Mouse (Mus musculus) erythroid progenitor cell, adult 5-6 weeks (primary cell): ENCODE results near the gene Eif2ak3. TPM values are rescaled to one million over a fixed set of nuclear protein-coding genes. Genes with fewer than 3 reads are reported as not detected.
A peak's percentile ranks its signal among the peaks of the same experiment; 100 is the strongest.
"Not testable (repeated sequence)": the region's sequence is repeated elsewhere in the genome, so short reads cannot be mapped to it uniquely, and the experiment has no call there.

Experiments
- ATAC-seq: replicated peaks from 2 replicates; pipeline ENCODE4 v1.8.0; 2016; ENCODE audit warnings: moderate number of reproducible peaks, mild to moderate bottlenecking, moderate TSS enrichment, inconsistent platforms; ENCODE audit not compliant: poor library complexity, low FRiP score, severe bottlenecking
- total RNA-seq, 2 experiments: library from RNA; stranded (forward) in 1 of 2; stranded (reverse) in 1 of 2; fragments of 150-400 nt in 1 of 2; fragments of 186-747, 209-891 nt in 1 of 2; gene quantifications; 2 replicates each; pipeline versions ENCODE4 v1.2.3 to v1.2.4; 2015 to 2017; ENCODE audit warnings: low replicate concordance in 2 of 2

Eif2ak3 gene
- total RNA-seq (2015; ENCODE audit: low replicate concordance) = 5.8 and 29.8 TPM in 2 replicates
- 9.4 and 12.6 TPM in 2 replicates for total RNA-seq (2017; ENCODE audit: low replicate concordance)

- ATAC-seq = peak; percentile 96
Measured at GRCm38 (mm10) chr6:70844002-70844804, at the start of gene Eif2ak3. Gene Eif2ak3, plus strand, starts transcription at chr6:70844515.

- ATAC-seq = no peak
Measured at GRCm38 (mm10) chr6:70796940-70797339, 47.4 kb upstream of the Eif2ak3 start.

DNA sequence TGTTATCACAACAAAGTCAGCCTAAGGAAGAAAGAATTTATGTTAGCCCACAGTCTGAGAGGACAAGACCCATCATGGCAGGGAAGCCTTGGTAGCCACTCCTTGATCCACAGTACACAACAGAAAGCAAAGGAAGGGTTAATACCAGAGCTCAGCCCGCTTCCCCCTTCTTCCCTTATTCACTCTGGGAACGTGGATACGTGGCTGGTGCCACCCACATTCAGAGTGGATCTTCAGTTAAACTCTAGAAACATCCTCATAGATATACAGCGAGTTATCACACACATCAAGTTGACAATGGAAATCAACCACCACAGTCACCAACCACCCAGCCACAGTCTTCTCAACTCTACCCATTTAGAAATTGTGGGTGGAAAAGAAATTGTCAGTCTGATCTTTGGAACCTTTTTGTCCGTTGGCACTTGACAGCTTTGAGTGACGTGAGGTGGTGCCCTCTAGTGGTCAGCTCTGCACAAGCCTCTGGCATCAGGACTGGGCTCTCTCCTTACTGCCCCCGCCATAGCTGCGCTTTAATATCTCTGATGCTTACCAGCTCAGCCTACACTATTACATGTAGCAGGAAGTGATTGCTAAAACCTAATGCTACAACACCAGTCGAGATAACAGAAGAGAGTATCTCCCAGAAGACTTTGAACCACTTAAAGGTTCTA is 46.6 kb upstream of the Eif2ak3 start:
- ATAC-seq = peak; percentile 92

DNA sequence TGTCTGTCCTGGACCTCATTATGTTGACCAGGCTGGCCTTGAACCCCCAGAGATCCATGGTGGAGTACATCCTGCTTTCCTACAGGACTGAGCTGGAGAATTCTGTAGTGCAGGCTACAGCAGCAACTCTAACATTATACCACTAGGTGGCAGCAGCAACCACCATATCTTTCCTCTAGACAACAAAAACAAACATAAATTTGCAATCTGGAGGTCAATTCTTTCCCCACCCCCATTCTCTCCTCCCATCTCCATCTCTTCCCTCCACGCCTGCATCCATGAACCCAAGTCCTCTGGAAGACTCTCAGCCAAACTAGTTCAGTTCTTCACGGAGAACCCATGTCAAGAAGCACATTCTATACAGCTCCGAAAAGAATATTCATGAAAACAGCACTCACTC is 39.7 kb upstream of the Eif2ak3 start:
- ATAC-seq = peak; percentile 75

- ATAC-seq = peak; percentile 71
Measured at GRCm38 (mm10) chr6:70805267-70805666, 39.0 kb upstream of the Eif2ak3 start.

DNA sequence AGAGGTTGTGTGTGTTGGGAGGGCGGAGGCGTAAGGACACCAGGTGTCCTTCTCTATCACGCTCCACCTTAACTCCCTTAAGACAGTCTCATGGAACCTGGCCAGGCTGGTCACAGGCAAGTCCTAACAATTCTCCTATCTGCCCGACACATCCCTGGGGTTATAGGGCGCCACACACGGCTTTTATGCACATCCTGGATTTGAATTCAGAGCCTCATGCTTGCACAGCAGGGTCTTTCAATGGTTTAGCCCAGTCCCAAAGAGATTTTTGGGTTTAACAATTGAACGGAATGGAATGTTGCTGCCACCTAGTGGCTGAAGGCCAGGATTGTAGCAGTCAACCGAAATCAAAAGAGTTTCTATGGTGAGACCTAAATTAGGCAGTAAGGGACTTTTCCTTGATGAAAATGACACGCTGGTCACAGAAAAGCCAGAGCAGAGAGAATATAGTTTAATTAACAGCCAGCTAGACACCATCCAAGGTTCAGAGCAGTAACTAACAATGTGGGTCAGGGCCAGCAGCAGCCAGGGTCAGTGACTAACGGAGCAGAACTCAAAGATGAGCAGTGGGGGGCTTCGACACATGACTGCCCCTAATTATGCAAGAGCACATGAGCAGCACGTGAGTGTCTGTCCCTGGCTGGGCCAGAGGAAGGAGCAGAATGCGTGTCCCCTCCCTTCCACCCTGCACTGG is 38.3 kb upstream of the Eif2ak3 start:
- ATAC-seq = peak; percentile 74

DNA sequence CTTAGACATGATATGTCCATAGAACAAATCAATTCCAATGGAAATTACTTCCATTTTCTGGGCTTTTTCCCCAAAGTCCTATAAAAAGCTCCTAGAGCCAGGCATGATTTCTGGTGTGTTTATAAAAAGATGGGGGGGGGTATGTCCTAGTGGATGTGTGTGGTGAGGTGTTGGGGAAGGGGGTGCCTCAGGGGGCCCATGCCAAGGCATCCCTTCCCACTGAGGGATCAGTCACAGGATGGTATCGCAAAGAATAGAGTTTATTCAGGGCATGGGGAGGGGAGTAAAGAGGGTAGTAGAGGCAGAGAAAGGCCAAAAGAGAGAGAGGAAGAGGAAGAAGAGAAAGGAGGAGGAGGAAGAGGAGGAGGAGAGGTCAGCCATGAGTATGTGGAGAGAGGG is 37.8 kb upstream of the Eif2ak3 start:
- no peak for ATAC-seq

DNA sequence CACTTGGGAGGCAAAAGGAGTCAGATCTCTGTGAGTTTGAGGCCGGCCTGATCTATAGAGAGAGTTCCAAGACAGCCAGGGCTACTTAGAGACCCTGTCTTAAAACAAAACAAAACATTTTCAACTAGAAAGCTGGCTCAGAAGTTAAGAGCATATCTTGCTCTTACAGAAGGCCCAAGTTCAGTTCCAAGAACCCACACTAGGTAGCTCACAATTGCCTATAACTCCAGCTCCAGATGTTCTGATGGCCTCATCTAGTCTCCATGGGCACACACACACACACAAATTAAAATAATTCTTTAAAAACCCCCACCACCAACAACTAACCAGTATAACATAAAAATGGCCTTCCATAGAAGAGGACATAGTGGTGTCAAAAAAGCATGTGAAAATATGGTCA is 33.8 kb upstream of the Eif2ak3 start:
- no peak for ATAC-seq

- ATAC-seq = peak; percentile 76; the same call in 1 of the 2 replicates
Measured at GRCm38 (mm10) chr6:70811557-70812525, 32.5 kb upstream of the Eif2ak3 start.

GRCm38 (mm10) chr6:70812526-70812895 is 31.8 kb upstream of the Eif2ak3 start:
- no peak for ATAC-seq

DNA sequence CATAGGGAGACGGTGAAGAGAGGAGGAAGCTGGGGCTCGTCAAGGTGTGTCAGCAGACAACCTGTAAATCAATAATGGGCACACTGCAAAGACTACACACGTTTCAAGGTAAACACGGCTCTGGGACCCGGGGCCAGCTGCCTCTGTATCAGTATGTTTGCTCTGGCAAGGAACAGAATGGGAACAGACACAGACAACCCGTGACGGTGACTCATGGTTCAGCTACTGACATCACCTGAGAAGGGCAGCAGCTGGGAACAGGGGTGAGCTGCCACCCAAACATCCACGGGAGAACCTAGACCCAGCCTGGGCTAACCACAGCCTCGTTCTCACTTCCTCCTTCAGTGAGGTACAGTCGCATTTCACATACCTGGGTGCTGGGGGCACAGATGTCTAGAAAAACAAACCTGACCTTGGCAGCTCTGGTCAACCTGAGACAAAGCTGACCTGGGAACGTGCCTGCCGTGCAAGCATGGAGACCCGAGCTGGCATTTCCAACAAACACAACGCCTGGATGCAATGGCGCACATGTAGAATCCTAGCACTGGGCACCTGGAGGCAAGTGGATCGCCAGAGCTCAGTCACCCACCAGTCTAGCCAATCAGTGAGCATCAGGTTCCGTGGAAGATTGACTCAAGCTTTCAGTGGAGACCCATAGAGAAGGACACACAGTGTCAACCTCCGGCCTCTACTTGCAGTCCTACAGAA is 30.2 kb upstream of the Eif2ak3 start:
- no peak for ATAC-seq

GRCm38 (mm10) chr6:70814629-70814950 is 29.7 kb upstream of the Eif2ak3 start:
- ATAC-seq = no peak

- ATAC-seq = no peak
Measured at GRCm38 (mm10) chr6:70815471-70815870, 28.8 kb upstream of the Eif2ak3 start.

DNA sequence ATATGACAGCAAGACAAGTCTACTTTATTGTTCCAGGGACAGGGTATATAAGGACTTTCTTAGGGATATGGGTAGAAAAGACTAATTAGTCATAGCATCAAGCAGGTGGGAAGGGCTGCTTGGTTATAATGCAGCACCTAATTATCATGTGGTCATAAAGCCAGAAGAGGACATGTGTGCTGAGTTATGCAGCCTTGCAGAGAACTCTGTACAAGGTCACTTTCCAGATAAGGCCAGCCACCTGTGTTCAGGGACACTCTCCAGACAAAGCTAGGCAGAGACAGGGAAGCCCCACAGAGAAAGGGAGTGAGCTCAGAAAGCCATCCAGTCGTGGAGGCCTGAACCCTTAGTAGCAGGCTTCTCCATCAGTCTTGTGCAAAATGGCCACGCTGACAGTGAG is 22.7 kb upstream of the Eif2ak3 start:
- ATAC-seq = no peak

- ATAC-seq = no peak
Measured at GRCm38 (mm10) chr6:70822386-70822910, 21.9 kb upstream of the Eif2ak3 start.

- ATAC-seq = not testable (repeated sequence)
Measured at GRCm38 (mm10) chr6:70823277-70823676, 21.0 kb upstream of the Eif2ak3 start.

DNA sequence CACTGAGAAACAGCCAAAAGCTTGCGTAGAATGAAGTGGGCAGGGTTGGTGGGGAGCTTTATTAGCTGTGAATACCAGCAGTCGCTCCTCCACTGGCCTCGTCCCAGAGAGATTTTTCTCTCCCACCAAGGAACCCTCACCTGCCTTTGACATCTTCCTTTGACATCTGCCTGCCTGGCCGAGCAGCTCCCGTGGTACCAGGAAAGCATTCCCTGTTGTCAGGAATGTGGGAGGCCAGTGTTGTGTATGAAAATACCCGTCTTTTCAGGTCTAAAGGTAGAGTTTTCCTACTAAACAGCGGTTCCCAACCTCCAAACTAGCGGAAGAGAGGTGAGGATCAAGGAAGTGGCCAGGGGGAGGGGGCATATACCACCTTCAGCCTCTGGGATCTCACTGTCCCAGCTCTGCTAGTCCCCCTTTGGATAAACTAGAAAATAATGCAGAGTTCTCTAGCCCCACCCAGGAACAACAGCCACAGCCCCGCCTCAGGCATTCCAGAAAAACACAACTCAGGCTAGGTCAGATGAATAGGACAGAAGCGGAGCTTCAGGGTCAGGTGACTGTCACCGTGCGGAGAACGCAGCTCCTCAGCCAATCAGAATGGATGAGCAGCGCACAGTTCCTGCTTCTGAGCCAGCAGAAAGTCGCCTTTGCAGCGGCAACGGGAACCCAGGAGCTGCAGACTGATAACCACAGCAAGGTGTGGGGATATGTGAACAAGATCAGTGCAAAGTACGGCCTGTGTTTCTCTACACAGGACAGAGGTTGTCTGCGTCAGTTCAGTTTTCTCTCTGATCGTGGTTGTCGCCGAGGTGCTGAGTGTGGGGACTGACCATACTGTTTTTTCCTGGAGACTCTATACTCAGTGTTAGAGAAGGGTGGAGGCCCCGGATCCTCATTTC is 20.0 kb upstream of the Eif2ak3 start:
- peak; percentile 99 for ATAC-seq

DNA sequence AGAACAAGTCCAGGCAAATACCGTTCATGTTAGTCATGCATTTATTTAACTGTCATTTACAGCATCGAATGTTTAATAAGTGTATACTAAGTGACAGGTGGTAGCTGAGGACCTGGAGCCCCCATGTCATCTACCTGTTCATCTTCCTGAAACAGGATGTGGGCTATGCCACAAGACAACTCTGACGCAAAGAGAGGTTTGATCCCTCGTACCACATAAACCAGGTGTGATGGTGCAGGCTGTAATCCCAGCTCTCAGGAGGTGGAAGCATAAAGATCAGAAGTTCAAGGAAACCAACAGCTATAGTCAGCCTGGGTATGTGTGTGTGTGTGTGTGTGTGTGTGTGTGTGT is 19.4 kb upstream of the Eif2ak3 start:
- ATAC-seq = no peak
